Mouse (Mus musculus): Measurements from ENCODE around the gene Tmem43. TPM values are rescaled to one million over a fixed set of nuclear protein-coding genes. Genes with fewer than 3 reads are reported as not detected.
A peak's percentile ranks its signal among the peaks of the same experiment; 100 is the strongest.

The Tmem43 gene
- polyA plus RNA-seq, 1 experiment from 2014 or later, result 69.6 TPM

GRCm38 (mm10) chr6:91491004-91491403, 17.5 kb downstream of the Tmem43 start:
- WGBS, result 73% methylated on average over 6 of the region's 6 CpGs
- no peak for ATAC-seq (ENCODE audit: insufficient number of reproducible peaks, low FRiP score, low TSS enrichment, low read depth)
- Histone ChIP-seq H3K27ac (replicated peaks) (no peak overlapping the region), H3K27me3 (no peaks in the 10 kb centered on the region), H3K4me1 (no peaks in the 10 kb centered on the region), H3K36me3 (peaks cover 89% of the 10 kb centered on the region), H3K9ac (no peak overlapping the region), H3K4me2 (replicated peaks) (no peak overlapping the region), H3K4me3 (replicated peaks) (no peak overlapping the region), H3K9me3 (replicated peaks) (no peaks in the 10 kb centered on the region)

GRCm38 (mm10) chr6:91493053-91493452, 19.6 kb downstream of the Tmem43 start:
- H3K9ac ChIP-seq, result no peak overlapping the region
- peaks cover 81% of the 10 kb centered on the region for H3K36me3 ChIP-seq
- H3K4me3 ChIP-seq (replicated peaks), result no peak overlapping the region
- no peaks in the 10 kb centered on the region for H3K27me3 ChIP-seq
- H3K4me1 ChIP-seq, result no peaks in the 10 kb centered on the region
- H3K9me3 ChIP-seq (replicated peaks), result no peaks in the 10 kb centered on the region
- H3K27ac ChIP-seq (replicated peaks), result no peak overlapping the region
- WGBS, result 83% methylated on average over 10 of the region's 10 CpGs
- ATAC-seq (ENCODE audit: insufficient number of reproducible peaks, low FRiP score, low TSS enrichment, low read depth), result no peak
- H3K4me2 ChIP-seq (replicated peaks), result no peak overlapping the region

GRCm38 (mm10) chr6:91494526-91494925, 21.0 kb downstream of the Tmem43 start:
- Histone ChIP-seq H3K27ac (replicated peaks) (no peak overlapping the region), H3K4me1 (no peaks in the 10 kb centered on the region), H3K9me3 (replicated peaks) (no peaks in the 10 kb centered on the region), H3K4me3 (replicated peaks) (no peak overlapping the region), H3K27me3 (no peaks in the 10 kb centered on the region), H3K9ac (no peak overlapping the region), H3K36me3 (peaks cover 85% of the 10 kb centered on the region), H3K4me2 (replicated peaks) (no peak overlapping the region)
- 86% methylated on average over 8 of the region's 8 CpGs for WGBS
- ATAC-seq (ENCODE audit: insufficient number of reproducible peaks, low FRiP score, low TSS enrichment, low read depth), result no peak

GRCm38 (mm10) chr6:91503302-91503701, 29.8 kb downstream of the Tmem43 start:
- H3K9ac ChIP-seq, result no peak overlapping the region
- 73% methylated on average over 1 of the region's 1 CpGs for WGBS
- H3K4me1 ChIP-seq, result no peaks in the 10 kb centered on the region
- H3K4me3 ChIP-seq (replicated peaks), result no peak overlapping the region
- H3K27ac ChIP-seq (replicated peaks), result no peak overlapping the region
- no peaks in the 10 kb centered on the region for H3K9me3 ChIP-seq (replicated peaks)
- H3K27me3 ChIP-seq, result no peaks in the 10 kb centered on the region
- no peak overlapping the region for H3K4me2 ChIP-seq (replicated peaks)
- peaks cover 95% of the 10 kb centered on the region for H3K36me3 ChIP-seq
- no peak for ATAC-seq (ENCODE audit: insufficient number of reproducible peaks, low FRiP score, low TSS enrichment, low read depth)

- no peaks in the 10 kb centered on the region for H3K9me3 ChIP-seq (replicated peaks)
- ATAC-seq (ENCODE audit: insufficient number of reproducible peaks, low FRiP score, low TSS enrichment, low read depth), result no peak
- no peaks in the 10 kb centered on the region for H3K27me3 ChIP-seq
- H3K27ac ChIP-seq (replicated peaks), result no peak overlapping the region
- H3K4me1 ChIP-seq, result no peaks in the 10 kb centered on the region
- 85% methylated on average over 5 of the region's 5 CpGs for WGBS
- peaks cover 81% of the 10 kb centered on the region for H3K36me3 ChIP-seq
- H3K4me3 ChIP-seq (replicated peaks), result no peak overlapping the region
- no peak overlapping the region for H3K4me2 ChIP-seq (replicated peaks)
- H3K9ac ChIP-seq, result no peak overlapping the region
Measured at GRCm38 (mm10) chr6:91506036-91506435, 32.5 kb downstream of the Tmem43 start.

GRCm38 (mm10) chr6:91508041-91508440, 34.5 kb downstream of the Tmem43 start:
- no peaks in the 10 kb centered on the region for H3K4me1 ChIP-seq
- peaks cover 63% of the 10 kb centered on the region for H3K36me3 ChIP-seq
- H3K9me3 ChIP-seq (replicated peaks), result no peaks in the 10 kb centered on the region
- no peak overlapping the region for H3K9ac ChIP-seq
- H3K27ac ChIP-seq (replicated peaks), result 0 out of 2 replicates have a peak overlapping the region, but pooled peaks have one; percentile 17
- no peaks in the 10 kb centered on the region for H3K27me3 ChIP-seq
- 45% methylated on average over 3 of the region's 3 CpGs for WGBS
- H3K4me2 ChIP-seq (replicated peaks), result no peak overlapping the region
- H3K4me3 ChIP-seq (replicated peaks), result no peak overlapping the region
- no peak for ATAC-seq (ENCODE audit: insufficient number of reproducible peaks, low FRiP score, low TSS enrichment, low read depth)

GRCm38 (mm10) chr6:91509326-91509725, 35.8 kb downstream of the Tmem43 start:
- H3K9ac ChIP-seq, result no peak overlapping the region
- no peaks in the 10 kb centered on the region for H3K9me3 ChIP-seq (replicated peaks)
- peaks cover 50% of the 10 kb centered on the region for H3K36me3 ChIP-seq
- no peak overlapping the region for H3K27ac ChIP-seq (replicated peaks)
- no peak overlapping the region for H3K4me2 ChIP-seq (replicated peaks)
- H3K4me1 ChIP-seq, result peaks cover 5% of the 10 kb centered on the region; the same call in 1 of the 2 replicates
- no peaks in the 10 kb centered on the region for H3K27me3 ChIP-seq
- H3K4me3 ChIP-seq (replicated peaks), result no peak overlapping the region
- 39% methylated on average over 7 of the region's 7 CpGs for WGBS
- no peak for ATAC-seq (ENCODE audit: insufficient number of reproducible peaks, low FRiP score, low TSS enrichment, low read depth)

- Histone ChIP-seq H3K4me1 (peaks cover 13% of the 10 kb centered on the region), H3K9ac (no peak overlapping the region), H3K27ac (replicated peaks) (no peak overlapping the region), H3K4me3 (replicated peaks) (no peak overlapping the region), H3K9me3 (replicated peaks) (no peaks in the 10 kb centered on the region), H3K27me3 (no peaks in the 10 kb centered on the region), H3K4me2 (replicated peaks) (no peak overlapping the region), H3K36me3 (peaks cover 41% of the 10 kb centered on the region)
- ATAC-seq (ENCODE audit: insufficient number of reproducible peaks, low FRiP score, low TSS enrichment, low read depth), result no peak
- 73% methylated on average over 10 of the region's 10 CpGs for WGBS
Measured at GRCm38 (mm10) chr6:91510211-91510610, 36.7 kb downstream of the Tmem43 start.

GRCm38 (mm10) chr6:91514135-91514534, 40.6 kb downstream of the Tmem43 start:
- Histone ChIP-seq H3K27me3 (no peaks in the 10 kb centered on the region), H3K27ac (replicated peaks) (no peak overlapping the region), H3K4me3 (replicated peaks) (no peak overlapping the region), H3K36me3 (peaks cover 22% of the 10 kb centered on the region; the same call in 1 of the 2 replicates), H3K4me1 (peaks cover 25% of the 10 kb centered on the region), H3K4me2 (replicated peaks) (no peak overlapping the region), H3K9ac (no peak overlapping the region), H3K9me3 (replicated peaks) (no peaks in the 10 kb centered on the region)
- ATAC-seq (ENCODE audit: insufficient number of reproducible peaks, low FRiP score, low TSS enrichment, low read depth), result no peak

GRCm38 (mm10) chr6:91514737-91515362, 41.3 kb downstream of the Tmem43 start:
- WGBS, result 26% methylated on average over 10 of the region's 10 CpGs
- Histone ChIP-seq H3K36me3 (peaks cover 28% of the 10 kb centered on the region), H3K9me3 (replicated peaks) (no peaks in the 10 kb centered on the region), H3K4me3 (replicated peaks) (peak overlapping the region; percentile 84), H3K27me3 (no peaks in the 10 kb centered on the region), H3K9ac (peak overlapping the region; percentile 93), H3K4me1 (peaks cover 25% of the 10 kb centered on the region), H3K27ac (replicated peaks) (no peak overlapping the region), H3K4me2 (replicated peaks) (peak overlapping the region; percentile 74)
- no peak for ATAC-seq (ENCODE audit: insufficient number of reproducible peaks, low FRiP score, low TSS enrichment, low read depth)

- WGBS, result under 1% methylated on average over 80 of the region's 80 CpGs
- peak within 1 kb of the TSS; percentile 78 for H3K27ac ChIP-seq (replicated peaks)
- peak within 1 kb of the TSS; percentile 74 for H3K4me2 ChIP-seq (replicated peaks)
- H3K4me3 ChIP-seq (replicated peaks), result peak within 1 kb of the TSS; percentile 84
- no peaks in the 10 kb centered on the region for H3K9me3 ChIP-seq (replicated peaks)
- peaks cover 25% of the 10 kb centered on the region for H3K4me1 ChIP-seq
- peak; percentile 96 for ATAC-seq (ENCODE audit: insufficient number of reproducible peaks, low FRiP score, low TSS enrichment, low read depth)
- peak within 1 kb of the TSS; percentile 93 for H3K9ac ChIP-seq
- no peaks in the 10 kb centered on the region for H3K27me3 ChIP-seq
- H3K36me3 ChIP-seq, result peaks cover 33% of the 10 kb centered on the region
Measured at GRCm38 (mm10) chr6:91515545-91516449, 42.3 kb downstream of the Tmem43 start, which contains the start of the genes Xpc and Lsm3. Xpc (minus strand) TSS chr6:91515888. Lsm3 (plus strand) TSS chr6:91515928.

Measured in embryonic facial prominence, embryonic 15.5 days (tissue).